Mouse (Mus musculus) midbrain, embryonic 16.5 days (tissue): ENCODE measurements around the gene Arcn1. TPM values are rescaled to one million over a fixed set of nuclear protein-coding genes. Genes with fewer than 3 reads are reported as not detected.

Experiments used
- ATAC-seq: fragments of 200-750 bp; cut with Nextera tagmentation; 2 replicates; pipeline ENCODE4 v1.8.0; 2017; ENCODE audit warnings: moderate TSS enrichment
- H3K27ac ChIP-seq: fragments of 300-500 bp; sonication (generic); 2 replicates; pipeline ENCODE4 v1.5.1; 2014; ENCODE audit warnings: mild to moderate bottlenecking, low read length, mixed read lengths
- H3K27me3 ChIP-seq: fragments of 300-500 bp; sonication (generic); 2 replicates; pipeline ENCODE4 v1.6.1; 2014; ENCODE audit warnings: low read depth, low read length, mixed read lengths; ENCODE audit not compliant: control insufficient read depth, insufficient read depth
- H3K36me3 ChIP-seq: fragments of 300-500 bp; sonication (generic); 2 replicates; pipeline ENCODE4 v1.6.1; 2014; ENCODE audit warnings: mild to moderate bottlenecking, low read length, moderate library complexity, mixed read lengths; ENCODE audit not compliant: control insufficient read depth, insufficient read depth
- H3K4me1 ChIP-seq: fragments of 300-500 bp; sonication (generic); 2 replicates; pipeline ENCODE4 v1.6.1; 2014; ENCODE audit warnings: mild to moderate bottlenecking, low read length, mixed read lengths; ENCODE audit not compliant: control insufficient read depth, insufficient read depth
- H3K4me2 ChIP-seq: fragments of 300-500 bp; sonication (generic); 2 replicates; pipeline ENCODE4 v1.6.1; 2014; ENCODE audit warnings: mild to moderate bottlenecking, low read length, mixed read lengths
- H3K4me3 ChIP-seq: fragments of 300-500 bp; sonication (generic); 2 replicates; pipeline ENCODE4 v1.5.1; 2014; ENCODE audit warnings: low read depth, mild to moderate bottlenecking, low read length, moderate library complexity, mixed read lengths
- H3K9ac ChIP-seq: fragments of 300-500 bp; sonication (generic); 2 replicates; pipeline ENCODE4 v1.6.1; 2014; ENCODE audit warnings: low read depth, low read length, mixed read lengths
- H3K9me3 ChIP-seq: fragments of 300-500 bp; sonication (generic); replicated peaks from 2 replicates; pipeline ENCODE4 v1.6.1; 2014; ENCODE audit warnings: mild to moderate bottlenecking, low read length, mixed read lengths; ENCODE audit not compliant: control insufficient read depth, poor library complexity, severe bottlenecking
- WGBS: fragments of 180-500 bp; shearing (Covaris S2); extraction: QIAGEN DNeasy Blood & Tissue Kit; methylation state at CpG from one replicate; pipeline ENCODE4 v1.1.7; 2014; 5-methylcytosine and 5-hydroxymethylcytosine counted together
- polyA plus RNA-seq: library from polyadenylated mRNA; unstranded; fragments of >200 nt; fragmentation: Nextera tagmentation; extraction: Ambion mirVana; gene quantifications from 2 replicates; pipeline ENCODE4 v1.2.1, GENCODE M21; 2015

Gene Arcn1
- 140 and 146 TPM in 2 replicates for polyA plus RNA-seq

GRCm38 (mm10) chr9:44767101-44768028 is at the start of gene Arcn1, which contains the start of gene Ift46:
Gene Arcn1 (minus strand): TSS chr9:44767845.
Gene Ift46 (plus strand): TSS chr9:44767908.
- ATAC-seq: peak; percentile 94
- peak within 1 kb of the TSS; percentile 93 for H3K4me3 ChIP-seq
- no peaks in the 10 kb centered on the region for H3K9me3 ChIP-seq
- peak within 1 kb of the TSS; percentile 82 for H3K4me2 ChIP-seq
- peaks cover 22% of the 10 kb centered on the region for H3K4me1 ChIP-seq
- H3K9ac ChIP-seq: peak within 1 kb of the TSS; percentile 94
- H3K27me3 ChIP-seq: no peaks in the 10 kb centered on the region
- under 1% methylated on average over 81 of the region's 82 CpGs for WGBS
- H3K27ac ChIP-seq: peak within 1 kb of the TSS; percentile 95
- no peaks in the 10 kb centered on the region for H3K36me3 ChIP-seq

DNA sequence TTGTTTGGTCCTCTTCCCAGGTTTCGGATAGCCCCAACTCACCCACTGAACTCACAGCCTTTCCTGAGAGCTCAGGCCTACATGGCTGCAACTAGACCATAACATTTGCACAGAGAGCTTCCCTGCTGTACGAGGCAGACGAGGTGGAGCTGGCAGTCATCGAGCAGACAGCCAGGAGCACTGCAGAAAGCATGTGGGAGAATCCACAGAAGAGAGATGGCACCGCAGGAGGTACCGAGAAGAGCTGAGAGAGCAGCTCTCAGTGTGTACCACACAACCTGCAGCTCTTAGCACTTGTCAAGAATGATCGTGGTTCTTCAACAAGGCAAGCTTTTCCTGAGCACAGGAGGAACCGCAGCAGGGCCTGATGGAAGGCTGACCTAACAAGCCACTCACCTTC is 46.5 kb upstream of the Arcn1 start:
- peaks cover 58% of the 10 kb centered on the region for H3K36me3 ChIP-seq
- no peak overlapping the region for H3K9ac ChIP-seq
- no peaks in the 10 kb centered on the region for H3K9me3 ChIP-seq
- no peaks in the 10 kb centered on the region for H3K27me3 ChIP-seq
- H3K27ac ChIP-seq: no peak overlapping the region
- no peak for ATAC-seq
- no peak overlapping the region for H3K4me2 ChIP-seq
- WGBS: 96% methylated on average over 8 of the region's 8 CpGs
- no peak overlapping the region for H3K4me3 ChIP-seq
- H3K4me1 ChIP-seq: no peaks in the 10 kb centered on the region

- no peak for ATAC-seq
- Histone ChIP-seq H3K4me1 (no peaks in the 10 kb centered on the region), H3K36me3 (peaks cover 61% of the 10 kb centered on the region), H3K4me3 (no peak overlapping the region), H3K9ac (no peak overlapping the region), H3K4me2 (no peak overlapping the region), H3K27me3 (no peaks in the 10 kb centered on the region), H3K9me3 (no peaks in the 10 kb centered on the region), H3K27ac (no peak overlapping the region)
- 91% methylated on average over 10 of the region's 10 CpGs for WGBS
Measured at GRCm38 (mm10) chr9:44810316-44810715, 42.7 kb upstream of the Arcn1 start.

- H3K9me3 ChIP-seq: no peaks in the 10 kb centered on the region
- WGBS: 96% methylated on average over 10 of the region's 10 CpGs
Measured at GRCm38 (mm10) chr9:44807778-44808177, 40.1 kb upstream of the Arcn1 start.

DNA sequence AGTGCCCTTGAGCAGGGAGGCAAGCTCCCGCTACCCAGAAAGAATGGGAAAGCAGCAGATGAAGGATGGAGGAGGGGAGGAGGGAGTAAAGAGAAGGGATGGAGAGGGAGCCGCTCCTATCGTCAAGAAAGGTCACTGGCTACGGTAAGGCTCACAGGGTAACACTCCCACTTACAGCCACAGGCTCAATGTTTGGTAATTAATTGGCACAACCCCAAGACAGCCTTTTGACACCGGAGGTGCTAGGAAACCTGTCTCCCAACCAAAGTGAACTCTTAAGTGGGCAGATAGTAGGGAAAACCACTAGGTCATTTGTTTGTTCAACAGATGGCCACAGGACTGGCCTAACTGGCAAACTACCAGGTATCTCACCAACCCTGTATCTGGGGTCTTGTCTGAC is 39.5 kb upstream of the Arcn1 start:
- Histone ChIP-seq H3K9ac (no peak overlapping the region), H3K4me3 (no peak overlapping the region), H3K4me2 (no peak overlapping the region), H3K27ac (no peak overlapping the region), H3K36me3 (peaks cover 42% of the 10 kb centered on the region), H3K4me1 (no peaks in the 10 kb centered on the region), H3K9me3 (no peaks in the 10 kb centered on the region), H3K27me3 (no peaks in the 10 kb centered on the region)
- ATAC-seq: no peak
- WGBS: 65% methylated on average over 5 of the region's 5 CpGs

More at GRCm38 (mm10) chr9:44807778-44808177, 40.1 kb upstream of the Arcn1 start:
- ATAC-seq: no peak
- Histone ChIP-seq H3K4me2 (no peak overlapping the region), H3K4me1 (no peaks in the 10 kb centered on the region), H3K36me3 (peaks cover 46% of the 10 kb centered on the region), H3K4me3 (no peak overlapping the region), H3K27ac (no peak overlapping the region), H3K9ac (no peak overlapping the region), H3K27me3 (no peaks in the 10 kb centered on the region)

DNA sequence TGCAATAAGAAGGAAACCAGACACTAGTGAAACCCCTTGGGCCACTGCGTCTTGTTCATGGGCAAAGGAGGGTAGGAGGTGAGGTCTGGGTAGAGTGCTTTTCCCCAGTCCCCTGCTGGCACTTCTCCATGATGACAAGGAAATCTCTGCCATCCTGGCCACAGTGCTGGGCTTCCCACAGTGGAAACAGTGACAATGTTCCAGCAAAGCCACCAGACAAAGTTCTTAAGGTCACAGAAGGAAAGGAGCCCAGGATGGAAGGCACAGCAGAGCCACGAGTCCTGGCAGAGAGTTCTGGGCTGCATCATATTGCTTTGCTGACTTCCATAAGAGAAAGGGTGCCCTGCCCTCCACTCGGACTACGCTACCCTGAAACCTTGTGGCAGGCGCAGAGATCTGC is 37.9 kb upstream of the Arcn1 start:
- WGBS: 94% methylated on average over 5 of the region's 5 CpGs
- Histone ChIP-seq H3K27ac (no peak overlapping the region), H3K9me3 (no peaks in the 10 kb centered on the region), H3K4me1 (no peaks in the 10 kb centered on the region), H3K9ac (no peak overlapping the region), H3K27me3 (no peaks in the 10 kb centered on the region), H3K4me2 (no peak overlapping the region), H3K36me3 (peaks cover 40% of the 10 kb centered on the region), H3K4me3 (no peak overlapping the region)
- no peak for ATAC-seq

DNA sequence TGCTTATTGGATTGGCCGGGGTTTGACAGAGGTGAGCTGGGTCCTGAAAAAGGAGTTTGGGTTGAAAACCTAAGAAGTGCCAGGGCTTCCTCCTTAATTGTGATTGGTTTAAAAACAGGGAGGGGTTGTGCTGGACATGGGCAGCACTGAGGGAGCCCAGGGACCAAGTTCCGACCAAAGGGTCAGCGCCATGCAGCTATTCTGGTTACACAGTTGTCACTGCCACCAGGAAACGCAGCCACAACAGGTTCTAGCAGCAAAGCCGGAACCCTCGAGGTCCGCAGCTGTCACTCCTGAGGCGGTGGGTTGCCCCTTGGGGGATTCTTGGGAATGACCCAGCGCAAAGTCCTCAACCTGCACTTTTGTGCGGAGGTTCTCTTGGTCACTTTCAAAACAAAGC is 37.0 kb upstream of the Arcn1 start:
- H3K36me3 ChIP-seq: peaks cover 32% of the 10 kb centered on the region

GRCm38 (mm10) chr9:44802808-44803450 is 35.3 kb upstream of the Arcn1 start, which contains the start of gene Ttc36:
Gene Ttc36 (minus strand): TSS chr9:44803072.
- no peak for ATAC-seq
- WGBS: 79% methylated on average over 4 of the region's 4 CpGs

More for the DNA sequence above, 37.0 kb upstream of the Arcn1 start:
- no peak for ATAC-seq
- Histone ChIP-seq H3K4me1 (peaks cover 4% of the 10 kb centered on the region), H3K4me3 (no peak overlapping the region), H3K27ac (no peak overlapping the region), H3K9me3 (no peaks in the 10 kb centered on the region), H3K4me2 (no peak overlapping the region), H3K27me3 (no peaks in the 10 kb centered on the region), H3K9ac (no peak overlapping the region)
- 90% methylated on average over 10 of the region's 10 CpGs for WGBS

GRCm38 (mm10) chr9:44801669-44802068 is 34.0 kb upstream of the Arcn1 start:
- Histone ChIP-seq H3K4me2 (no peak overlapping the region), H3K9me3 (no peaks in the 10 kb centered on the region), H3K27me3 (peaks cover 2% of the 10 kb centered on the region; the same call in 1 of the 2 replicates), H3K27ac (no peak overlapping the region), H3K4me3 (no peak overlapping the region), H3K4me1 (peaks cover 14% of the 10 kb centered on the region), H3K9ac (no peak overlapping the region), H3K36me3 (peaks cover 12% of the 10 kb centered on the region)
- ATAC-seq: no peak
- 78% methylated on average over 6 of the region's 6 CpGs for WGBS

More at GRCm38 (mm10) chr9:44802808-44803450, 35.3 kb upstream of the Arcn1 start, which contains the start of gene Ttc36:
- H3K27ac ChIP-seq: no peak within 1 kb of the TSS
- no peak within 1 kb of the TSS for H3K4me2 ChIP-seq
- peaks cover 2% of the 10 kb centered on the region; the same call in 1 of the 2 replicates for H3K27me3 ChIP-seq
- peaks cover 23% of the 10 kb centered on the region for H3K36me3 ChIP-seq
- no peak within 1 kb of the TSS for H3K9ac ChIP-seq
- no peaks in the 10 kb centered on the region for H3K9me3 ChIP-seq
- peaks cover 14% of the 10 kb centered on the region for H3K4me1 ChIP-seq
- no peak within 1 kb of the TSS for H3K4me3 ChIP-seq
